Mouse (Mus musculus): Measurements from ENCODE around the gene Fbxl18. TPM values are rescaled to one million over a fixed set of nuclear protein-coding genes. Genes with fewer than 3 reads are reported as not detected.
A peak's percentile ranks its signal among the peaks of the same experiment; 100 is the strongest.
"Not testable (repeated sequence)": the region's sequence is repeated elsewhere in the genome, so short reads cannot be mapped to it uniquely, and the experiment has no call there.

Fbxl18 gene
- polyA plus RNA-seq, 1 experiment from 2014 or later: 14.5 TPM

DNA sequence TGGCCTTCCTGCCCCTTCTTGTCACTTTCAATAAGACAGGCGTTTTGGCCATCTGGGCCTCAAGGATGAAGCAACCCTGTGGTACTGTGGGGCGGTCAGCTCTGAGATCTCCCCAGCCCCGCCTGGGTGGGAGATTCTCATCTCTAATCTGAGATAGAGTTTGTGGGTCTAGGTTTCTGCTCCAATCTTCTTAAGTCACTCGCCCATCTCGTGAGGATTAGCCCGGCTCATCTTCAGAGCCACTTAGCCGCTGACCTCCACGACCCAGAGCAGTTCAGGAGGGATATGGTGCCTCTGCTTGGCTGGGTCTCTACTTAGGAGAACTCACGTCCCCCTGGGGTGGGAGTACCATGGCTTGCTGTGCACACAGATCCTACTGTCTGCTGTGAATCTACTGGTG lies 44.7 kb downstream of the Fbxl18 start:
- H3K27me3 ChIP-seq (replicated peaks; ENCODE audit: control insufficient read depth, insufficient read depth, low read length): no peaks in the 10 kb centered on the region
- DNase-seq (ENCODE audit: low spot score) (no peak), ATAC-seq (no peak)
- WGBS: 79% methylated on average over 9 of the region's 9 CpGs
- H3K9me3 ChIP-seq (replicated peaks; ENCODE audit: control insufficient read depth, low read length): no peaks in the 10 kb centered on the region
- no peak overlapping the region for H3K4me2 ChIP-seq (ENCODE audit: low read length)
- H3K4me3 ChIP-seq (ENCODE audit: low read depth, low read length): no peak overlapping the region
- no peaks in the 10 kb centered on the region for H3K4me1 ChIP-seq (ENCODE audit: control insufficient read depth, insufficient read depth, low read length)
- H3K36me3 ChIP-seq (ENCODE audit: control insufficient read depth, insufficient read depth, low read length): no peaks in the 10 kb centered on the region
- H3K9ac ChIP-seq (ENCODE audit: low read length): no peak overlapping the region
- H3K27ac ChIP-seq (ENCODE audit: low read depth, low read length): no peak overlapping the region

DNA sequence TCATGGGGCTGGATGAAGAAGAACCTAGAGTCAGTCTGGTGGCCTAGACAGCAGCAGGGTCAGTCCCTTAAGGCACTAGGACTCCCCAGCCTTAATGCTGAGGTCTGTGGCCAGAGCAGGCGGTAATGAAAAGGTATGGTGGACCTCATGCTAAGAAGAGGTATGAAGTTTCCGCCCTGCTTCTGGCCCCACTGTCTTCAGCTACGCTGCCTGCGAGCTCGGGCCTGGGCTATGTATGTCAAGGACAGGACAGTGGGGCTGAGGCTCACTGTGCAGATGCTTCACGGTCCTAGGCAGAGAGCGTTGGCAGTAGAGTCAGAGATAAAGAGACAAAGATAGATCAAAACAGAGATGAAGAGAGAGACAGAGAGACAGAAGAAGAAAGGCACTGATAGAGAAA lies 46.3 kb downstream of the Fbxl18 start:
- DNase-seq (ENCODE audit: low spot score): no peak
- H3K4me1 ChIP-seq (ENCODE audit: control insufficient read depth, insufficient read depth, low read length): no peaks in the 10 kb centered on the region
- no peak for ATAC-seq
- no peaks in the 10 kb centered on the region for H3K27me3 ChIP-seq (replicated peaks; ENCODE audit: control insufficient read depth, insufficient read depth, low read length)
- no peak overlapping the region for H3K27ac ChIP-seq (ENCODE audit: low read depth, low read length)
- H3K4me3 ChIP-seq (ENCODE audit: low read depth, low read length): no peak overlapping the region
- H3K4me2 ChIP-seq (ENCODE audit: low read length): no peak overlapping the region
- WGBS: 94% methylated on average over 7 of the region's 7 CpGs
- H3K9me3 ChIP-seq (replicated peaks; ENCODE audit: control insufficient read depth, low read length): no peaks in the 10 kb centered on the region
- no peaks in the 10 kb centered on the region for H3K36me3 ChIP-seq (ENCODE audit: control insufficient read depth, insufficient read depth, low read length)
- no peak overlapping the region for H3K9ac ChIP-seq (ENCODE audit: low read length)

DNA sequence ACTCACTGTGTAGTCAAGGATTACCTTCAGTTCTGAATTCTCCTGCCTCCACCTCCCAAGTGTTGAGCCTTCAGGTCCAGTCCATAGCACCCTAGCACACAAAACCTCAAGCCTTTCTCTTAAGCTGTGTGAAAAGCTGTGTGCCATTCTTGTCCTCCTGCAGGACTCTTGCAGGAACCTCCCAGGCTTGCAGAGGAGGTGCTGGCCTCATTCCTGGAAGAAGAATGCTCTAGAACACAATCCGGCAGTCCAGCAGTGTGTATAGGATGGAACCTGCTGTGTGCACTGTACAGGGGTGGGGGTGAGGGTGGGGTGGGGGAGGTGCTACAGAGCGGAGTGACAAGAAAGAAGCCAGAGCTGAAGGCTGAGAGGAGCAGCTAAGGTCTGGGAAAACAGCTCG lies 47.1 kb downstream of the Fbxl18 start:
- Histone ChIP-seq H3K4me3 (ENCODE audit: low read depth, low read length) (no peak overlapping the region), H3K9ac (ENCODE audit: low read length) (no peak overlapping the region), H3K27ac (ENCODE audit: low read depth, low read length) (no peak overlapping the region), H3K4me1 (ENCODE audit: control insufficient read depth, insufficient read depth, low read length) (no peaks in the 10 kb centered on the region), H3K27me3 (replicated peaks; ENCODE audit: control insufficient read depth, insufficient read depth, low read length) (no peaks in the 10 kb centered on the region), H3K36me3 (ENCODE audit: control insufficient read depth, insufficient read depth, low read length) (no peaks in the 10 kb centered on the region), H3K4me2 (ENCODE audit: low read length) (no peak overlapping the region), H3K9me3 (replicated peaks; ENCODE audit: control insufficient read depth, low read length) (no peaks in the 10 kb centered on the region)
- DNase-seq (ENCODE audit: low spot score) (no peak), ATAC-seq (no peak)
- WGBS: 72% methylated on average over 3 of the region's 3 CpGs

DNA sequence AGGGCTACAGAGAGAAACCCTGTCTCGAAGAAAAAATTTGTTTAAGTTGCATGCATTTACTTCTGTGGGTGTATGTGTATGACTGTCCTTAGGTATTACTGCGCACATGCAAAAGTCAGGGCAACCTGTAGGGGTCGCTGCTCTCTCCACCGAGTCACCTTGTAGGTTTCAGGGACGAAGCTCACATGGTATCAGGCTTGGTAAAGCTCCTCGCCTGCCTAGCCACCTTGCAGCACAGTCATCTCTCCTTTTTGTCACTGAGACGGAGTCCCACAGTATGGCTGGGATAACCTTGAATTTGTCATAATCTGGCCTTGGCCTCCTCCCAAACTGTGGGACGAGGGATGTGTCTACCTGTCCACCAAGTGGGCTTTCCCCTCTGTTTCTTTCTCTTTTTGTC lies 50.8 kb downstream of the Fbxl18 start:
- DNase-seq (ENCODE audit: low spot score) (no peak), ATAC-seq (no peak)
- 56% methylated on average over 8 of the region's 8 CpGs for WGBS

DNA sequence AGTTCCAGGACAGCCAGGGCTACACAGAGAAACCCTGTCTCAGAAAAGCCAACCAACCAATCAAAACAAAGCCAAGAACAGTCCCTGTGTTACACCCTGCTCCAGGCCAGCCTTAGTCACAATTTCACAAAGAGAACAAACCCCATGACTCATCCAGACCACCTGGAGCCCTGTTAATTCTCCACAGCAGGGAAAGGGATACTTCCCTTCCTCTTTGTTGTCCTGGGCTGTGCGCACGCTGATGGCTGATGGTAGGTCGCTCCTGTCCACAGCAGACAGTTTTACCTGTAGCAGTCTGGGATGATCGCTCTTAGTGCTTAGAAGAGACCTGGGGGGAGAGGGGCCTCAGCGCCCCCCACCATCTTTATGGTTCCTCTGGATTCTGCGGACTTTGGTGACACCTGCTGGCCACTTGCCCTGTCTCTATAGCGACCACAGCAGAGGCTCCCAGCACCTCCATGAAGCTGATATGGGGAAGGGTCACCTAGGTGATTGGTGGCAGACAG lies 53.0 kb downstream of the Fbxl18 start:
- Histone ChIP-seq H3K27me3 (replicated peaks; ENCODE audit: control insufficient read depth, insufficient read depth, low read length) (no peaks in the 10 kb centered on the region), H3K4me2 (ENCODE audit: low read length) (no peak overlapping the region), H3K9me3 (replicated peaks; ENCODE audit: control insufficient read depth, low read length) (no peaks in the 10 kb centered on the region), H3K9ac (ENCODE audit: low read length) (no peak overlapping the region), H3K4me1 (ENCODE audit: control insufficient read depth, insufficient read depth, low read length) (no peaks in the 10 kb centered on the region), H3K36me3 (ENCODE audit: control insufficient read depth, insufficient read depth, low read length) (no peaks in the 10 kb centered on the region), H3K4me3 (ENCODE audit: low read depth, low read length) (no peak overlapping the region), H3K27ac (ENCODE audit: low read depth, low read length) (no peak overlapping the region)
- peak; percentile 54 for ATAC-seq
- DNase-seq (ENCODE audit: low spot score): peak; percentile 40
- WGBS: 16% methylated on average over 7 of the region's 7 CpGs

More for the DNA sequence above, 50.8 kb downstream of the Fbxl18 start:
- Histone ChIP-seq H3K4me3 (ENCODE audit: low read depth, low read length) (no peak overlapping the region), H3K27me3 (replicated peaks; ENCODE audit: control insufficient read depth, insufficient read depth, low read length) (no peaks in the 10 kb centered on the region), H3K4me2 (ENCODE audit: low read length) (no peak overlapping the region), H3K36me3 (ENCODE audit: control insufficient read depth, insufficient read depth, low read length) (no peaks in the 10 kb centered on the region), H3K9me3 (replicated peaks; ENCODE audit: control insufficient read depth, low read length) (no peaks in the 10 kb centered on the region), H3K27ac (ENCODE audit: low read depth, low read length) (no peak overlapping the region), H3K4me1 (ENCODE audit: control insufficient read depth, insufficient read depth, low read length) (no peaks in the 10 kb centered on the region), H3K9ac (ENCODE audit: low read length) (no peak overlapping the region)

DNA sequence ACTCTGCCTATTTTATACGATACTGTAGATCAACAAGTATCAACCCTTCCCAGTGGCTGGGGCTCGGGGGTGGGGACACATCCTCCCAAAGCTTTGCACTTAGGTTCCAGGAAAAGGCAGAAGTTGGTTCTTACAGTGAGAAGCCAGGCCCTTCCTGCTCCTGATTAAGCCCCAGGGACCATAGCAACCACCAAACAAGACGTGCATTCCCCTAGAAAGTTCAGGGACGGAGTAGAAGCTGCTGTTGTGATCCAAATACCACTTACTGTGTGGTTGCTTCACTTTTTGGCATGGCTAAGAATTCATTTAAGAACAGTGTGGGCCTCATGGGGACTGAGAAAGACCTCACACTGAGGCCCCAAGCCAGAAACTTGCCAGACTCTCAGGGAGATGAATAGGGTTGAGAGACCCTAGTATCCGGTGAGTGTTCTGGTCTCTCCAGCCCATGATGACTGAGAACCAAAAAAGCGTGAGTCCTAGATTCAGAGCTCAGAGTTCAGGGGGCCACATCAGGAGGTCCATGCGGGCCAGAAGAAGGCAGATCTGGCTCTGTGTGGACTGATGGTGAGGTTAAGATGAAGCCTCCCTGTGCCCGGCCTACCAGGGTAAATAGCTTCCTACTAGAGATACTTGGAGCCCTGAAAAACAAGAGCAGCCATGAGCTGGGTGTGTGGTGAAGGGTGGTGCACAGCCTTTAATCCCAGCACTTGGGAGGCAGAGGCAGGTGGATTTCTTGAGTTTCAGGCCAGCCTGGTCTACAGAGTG lies 53.7 kb downstream of the Fbxl18 start:
- ATAC-seq (no peak), DNase-seq (ENCODE audit: low spot score) (no peak)
- Histone ChIP-seq H3K4me3 (ENCODE audit: low read depth, low read length) (no peak overlapping the region), H3K4me1 (ENCODE audit: control insufficient read depth, insufficient read depth, low read length) (no peaks in the 10 kb centered on the region), H3K4me2 (ENCODE audit: low read length) (no peak overlapping the region), H3K36me3 (ENCODE audit: control insufficient read depth, insufficient read depth, low read length) (no peaks in the 10 kb centered on the region), H3K9ac (ENCODE audit: low read length) (no peak overlapping the region), H3K27ac (ENCODE audit: low read depth, low read length) (no peak overlapping the region), H3K27me3 (replicated peaks; ENCODE audit: control insufficient read depth, insufficient read depth, low read length) (no peaks in the 10 kb centered on the region), H3K9me3 (replicated peaks; ENCODE audit: control insufficient read depth, low read length) (no peaks in the 10 kb centered on the region)
- WGBS: 76% methylated on average over 8 of the region's 8 CpGs

DNA sequence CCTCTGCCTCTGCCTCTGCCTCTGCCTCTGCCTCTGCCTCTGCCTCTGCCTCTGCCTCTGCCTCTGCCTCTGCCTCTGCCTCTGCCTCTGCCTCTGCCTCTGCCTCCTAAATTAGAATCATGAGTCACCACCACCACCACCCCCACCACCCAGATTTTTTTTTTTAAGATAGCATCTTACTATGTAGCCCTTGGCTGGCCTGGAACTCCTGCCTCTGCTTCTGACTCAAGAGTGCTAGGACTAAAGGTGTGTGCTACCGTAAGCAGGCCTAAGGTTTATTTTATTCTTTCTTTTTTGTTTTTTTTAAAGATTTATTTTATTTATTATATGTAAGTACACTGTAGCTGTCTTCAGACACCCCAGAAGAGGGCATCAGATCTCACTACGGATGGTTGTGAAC lies 57.8 kb downstream of the Fbxl18 start:
- not testable (repeated sequence) for H3K9me3 ChIP-seq (replicated peaks; ENCODE audit: control insufficient read depth, low read length); H3K4me3 ChIP-seq (ENCODE audit: low read depth, low read length); H3K27me3 ChIP-seq (replicated peaks; ENCODE audit: control insufficient read depth, insufficient read depth, low read length); H3K4me1 ChIP-seq (ENCODE audit: control insufficient read depth, insufficient read depth, low read length); H3K4me2 ChIP-seq (ENCODE audit: low read length); H3K36me3 ChIP-seq (ENCODE audit: control insufficient read depth, insufficient read depth, low read length); H3K27ac ChIP-seq (ENCODE audit: low read depth, low read length); ATAC-seq; H3K9ac ChIP-seq (ENCODE audit: low read length); DNase-seq (ENCODE audit: low spot score)
- 97% methylated on average over 2 of the region's 2 CpGs for WGBS

DNA sequence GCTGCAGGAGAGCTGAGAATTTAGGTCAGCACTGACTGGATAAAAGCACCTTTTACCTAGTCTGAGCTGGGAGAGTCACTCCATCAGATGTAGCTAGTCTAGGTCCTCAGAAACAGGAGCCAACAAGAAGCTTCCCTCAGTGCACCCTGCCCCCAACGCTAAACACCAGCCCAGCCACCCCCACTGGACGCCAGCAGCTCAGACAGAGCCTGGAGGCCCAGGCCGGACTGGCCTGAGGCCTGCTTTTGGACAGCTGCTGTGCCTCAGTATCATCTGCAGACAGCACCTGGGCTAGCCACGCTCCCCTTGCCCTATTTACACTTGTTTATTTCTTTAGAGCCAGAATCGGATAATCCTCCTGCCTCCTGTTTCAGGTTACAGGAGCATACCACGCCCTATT lies 58.3 kb downstream of the Fbxl18 start:
- no peak overlapping the region for H3K4me3 ChIP-seq (ENCODE audit: low read depth, low read length)

DNA sequence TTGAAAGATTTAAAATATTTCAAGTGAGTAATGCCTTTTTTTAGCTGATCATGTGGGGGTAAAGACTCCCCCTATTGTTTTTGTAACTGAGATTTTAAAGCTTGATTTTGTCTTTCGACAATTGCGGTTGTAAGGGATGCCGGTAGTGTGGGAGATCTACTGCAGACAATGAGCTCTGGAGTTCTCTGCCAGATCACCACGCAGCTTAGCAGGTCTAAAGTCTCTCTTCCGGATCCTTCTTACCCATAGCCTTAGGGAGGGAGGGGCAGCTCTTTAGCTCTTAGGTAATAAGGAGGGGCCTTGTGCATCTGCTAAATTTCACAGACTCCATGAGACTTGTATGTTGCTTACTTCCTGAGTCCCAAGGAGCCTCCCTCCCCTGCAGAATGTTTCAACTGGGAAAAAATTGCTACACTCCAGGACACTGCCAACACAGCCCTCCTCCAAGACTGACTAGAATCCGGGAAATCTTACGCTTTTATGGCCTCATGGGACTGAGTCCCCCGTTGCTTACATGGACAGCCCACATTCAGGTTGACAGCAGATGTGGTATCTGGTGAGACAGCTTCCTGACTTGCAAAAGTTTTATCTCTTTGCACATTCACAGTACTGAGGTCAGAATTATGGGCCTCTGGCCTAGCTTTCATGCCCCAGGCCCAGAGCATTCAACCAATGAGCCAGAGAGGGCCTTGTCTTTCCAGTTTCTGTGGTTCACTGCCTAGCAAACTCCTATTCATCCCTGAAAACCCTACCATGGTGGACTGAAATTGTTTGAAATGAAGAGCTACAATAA lies 61.4 kb downstream of the Fbxl18 start:
- Histone ChIP-seq H3K27me3 (replicated peaks; ENCODE audit: control insufficient read depth, insufficient read depth, low read length) (no peaks in the 10 kb centered on the region), H3K4me3 (ENCODE audit: low read depth, low read length) (no peak overlapping the region), H3K4me1 (ENCODE audit: control insufficient read depth, insufficient read depth, low read length) (no peaks in the 10 kb centered on the region), H3K9me3 (replicated peaks; ENCODE audit: control insufficient read depth, low read length) (no peaks in the 10 kb centered on the region), H3K36me3 (ENCODE audit: control insufficient read depth, insufficient read depth, low read length) (no peaks in the 10 kb centered on the region), H3K9ac (ENCODE audit: low read length) (no peak overlapping the region), H3K27ac (ENCODE audit: low read depth, low read length) (no peak overlapping the region), H3K4me2 (ENCODE audit: low read length) (no peak overlapping the region)
- DNase-seq (ENCODE audit: low spot score) (no peak), ATAC-seq (no peak)
- 89% methylated on average over 8 of the region's 8 CpGs for WGBS

More for the DNA sequence above, 58.3 kb downstream of the Fbxl18 start:
- no peak overlapping the region for H3K4me2 ChIP-seq (ENCODE audit: low read length)
- WGBS: 78% methylated on average over 6 of the region's 6 CpGs
- no peaks in the 10 kb centered on the region for H3K4me1 ChIP-seq (ENCODE audit: control insufficient read depth, insufficient read depth, low read length)
- no peaks in the 10 kb centered on the region for H3K36me3 ChIP-seq (ENCODE audit: control insufficient read depth, insufficient read depth, low read length)
- H3K9me3 ChIP-seq (replicated peaks; ENCODE audit: control insufficient read depth, low read length): no peaks in the 10 kb centered on the region
- ATAC-seq (no peak), DNase-seq (ENCODE audit: low spot score) (no peak)
- H3K27ac ChIP-seq (ENCODE audit: low read depth, low read length): no peak overlapping the region
- H3K9ac ChIP-seq (ENCODE audit: low read length): no peak overlapping the region
- no peaks in the 10 kb centered on the region for H3K27me3 ChIP-seq (replicated peaks; ENCODE audit: control insufficient read depth, insufficient read depth, low read length)

Measured in forebrain, embryonic 14.5 days (tissue).